Mouse (Mus musculus) gastrocnemius, postnatal 4 days (tissue): ENCODE measurements around the gene Pnpla8. TPM values are rescaled to one million over a fixed set of nuclear protein-coding genes. Genes with fewer than 3 reads are reported as not detected.
"Not testable (repeated sequence)": the region's sequence is repeated elsewhere in the genome, so short reads cannot be mapped to it uniquely, and the experiment has no call there.

Source experiments
- DNase-seq, 2 experiments: peaks; one replicate each; pipeline ENCODE4 v3.0.0; 2021 to 2022; ENCODE audit warnings: low spot score in 2 of 2, mixed read lengths in 2 of 2
- total RNA-seq, 2 experiments: library from RNA; stranded (reverse); gene quantifications; 2 replicates each; pipeline ENCODE4 v1.2.3; 2021

The Pnpla8 gene
- total RNA-seq, 2 experiments from 2014 or later: 62.1 to 66.2 TPM

DNA sequence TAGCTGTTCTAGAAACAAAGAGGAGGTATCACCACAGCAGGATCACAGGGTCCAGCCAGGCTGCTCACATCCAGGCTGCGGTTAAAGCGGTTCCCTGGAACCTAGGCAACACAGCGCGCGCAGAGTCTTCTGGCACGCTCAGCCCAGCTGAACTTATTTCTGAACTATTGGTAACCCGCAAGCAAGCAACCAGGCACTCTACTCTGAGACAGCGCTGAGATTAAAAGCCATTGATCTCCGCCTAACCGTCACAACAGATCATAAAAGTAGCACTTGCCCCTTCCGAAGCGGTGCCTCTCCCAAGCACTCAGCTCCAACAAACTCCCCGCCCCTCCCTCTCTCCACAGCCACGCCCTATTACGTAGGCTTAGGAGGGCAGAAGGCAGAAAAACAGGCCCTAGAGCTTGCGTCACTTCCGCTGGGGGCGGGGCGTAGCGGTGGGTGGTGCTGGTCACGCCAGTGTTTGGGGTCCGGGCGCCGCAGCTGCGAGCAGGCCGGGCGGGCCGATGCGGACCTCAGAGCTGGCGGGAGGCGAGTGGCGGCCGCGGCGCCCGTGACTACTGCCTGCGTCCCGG, 47.6 kb downstream of the Pnpla8 start:
- peak; percentile 98 to 100 for DNase-seq

DNA sequence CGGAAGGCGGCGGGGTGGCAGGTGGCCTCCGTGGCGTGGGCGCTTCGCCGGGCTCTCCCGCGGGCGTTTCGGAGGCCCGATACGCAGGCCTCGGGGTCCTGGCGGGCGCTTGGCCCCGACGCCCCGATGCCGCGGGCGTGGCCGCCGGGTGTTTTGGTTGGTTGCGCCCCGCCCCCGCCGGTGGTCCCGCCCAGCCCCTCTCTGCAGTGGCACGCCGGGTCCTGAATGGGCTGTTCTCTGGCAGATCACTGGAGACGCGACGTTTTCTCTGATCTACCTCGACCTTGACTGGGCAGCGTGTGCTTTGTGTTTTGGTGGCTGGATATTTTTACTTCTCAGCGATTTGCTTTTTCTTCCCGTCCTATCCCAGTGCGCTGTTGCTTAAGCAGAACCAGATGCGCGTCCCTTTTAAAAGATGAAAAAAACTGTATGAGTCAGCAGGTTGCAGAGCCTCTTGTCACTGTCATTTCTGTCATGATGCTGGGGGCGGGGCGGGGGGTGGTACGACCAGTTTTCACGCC, 48.2 kb downstream of the Pnpla8 start:
- DNase-seq: peak; percentile 68 to 86

DNA sequence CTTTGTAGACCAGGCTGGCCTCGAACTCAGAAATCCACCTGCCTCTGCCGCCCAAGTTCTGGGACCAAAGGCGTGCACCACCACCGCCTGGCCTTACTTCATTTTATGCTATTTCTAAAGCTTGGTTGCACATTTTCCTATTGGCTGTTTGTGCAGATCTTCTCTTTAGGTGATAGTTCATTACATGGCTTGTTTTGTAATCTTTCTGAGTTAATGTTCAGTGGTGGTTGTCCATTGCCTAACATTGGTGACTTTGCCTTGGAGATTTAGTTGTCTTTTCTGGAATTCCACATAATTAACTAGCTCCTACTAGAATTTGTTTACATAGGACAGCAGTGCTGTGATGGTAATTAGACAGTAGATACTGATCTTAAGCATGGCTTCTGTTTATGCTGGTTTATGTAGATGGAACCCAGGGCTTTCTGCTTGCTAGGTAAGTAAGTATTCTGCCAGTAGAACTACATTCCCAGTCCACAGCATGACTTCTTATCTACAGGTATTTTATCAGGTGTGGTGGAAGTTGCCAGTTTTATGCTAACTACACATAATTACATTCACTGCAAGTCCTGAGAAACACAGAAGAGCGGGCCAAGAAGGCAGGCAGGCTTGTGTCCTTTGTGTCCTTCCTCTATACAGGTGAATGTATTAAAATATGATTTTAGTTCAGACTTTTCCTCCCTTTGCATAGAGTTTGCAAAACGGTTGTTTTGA, 53.1 kb downstream of the Pnpla8 start:
- DNase-seq: no peak

DNA sequence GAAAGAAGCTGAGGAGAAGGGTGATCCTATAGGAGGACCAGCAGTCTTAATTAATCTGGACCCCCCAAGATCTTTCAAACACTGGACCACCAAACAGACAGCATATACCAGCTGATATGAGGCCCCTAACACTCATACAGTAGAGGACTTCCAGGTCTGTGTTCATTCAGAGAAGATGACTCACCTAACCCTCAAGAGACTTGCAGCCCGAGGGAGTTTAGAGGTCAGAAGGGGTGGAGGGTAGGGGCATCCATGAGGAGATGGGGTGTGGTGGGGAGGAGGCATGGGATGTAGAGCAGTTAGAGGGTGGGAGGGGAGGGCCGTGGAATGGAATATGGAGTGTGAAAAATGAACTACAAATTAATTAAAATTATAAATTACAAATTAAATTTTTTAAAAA, 59.0 kb downstream of the Pnpla8 start:
- not testable (repeated sequence) for DNase-seq

DNA sequence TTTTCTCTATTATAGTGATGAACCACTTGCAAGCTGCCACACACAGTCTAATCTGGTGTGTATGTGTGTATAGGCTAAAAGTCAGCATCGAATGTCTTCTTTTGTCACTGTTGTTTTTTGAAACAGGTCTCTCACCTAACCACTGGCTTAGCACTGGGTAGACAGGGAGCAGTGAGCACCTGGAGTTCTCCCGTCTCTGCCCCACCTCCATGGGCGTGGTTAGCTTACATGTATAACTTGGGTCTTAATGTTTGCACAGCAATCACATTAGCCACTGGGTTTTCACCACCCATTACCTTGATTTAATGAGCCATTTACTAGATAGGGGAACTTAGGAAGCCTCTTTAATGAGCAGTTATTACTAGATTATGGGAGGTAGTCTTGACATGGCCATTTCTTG, 60.4 kb downstream of the Pnpla8 start:
- no peak for DNase-seq

DNA sequence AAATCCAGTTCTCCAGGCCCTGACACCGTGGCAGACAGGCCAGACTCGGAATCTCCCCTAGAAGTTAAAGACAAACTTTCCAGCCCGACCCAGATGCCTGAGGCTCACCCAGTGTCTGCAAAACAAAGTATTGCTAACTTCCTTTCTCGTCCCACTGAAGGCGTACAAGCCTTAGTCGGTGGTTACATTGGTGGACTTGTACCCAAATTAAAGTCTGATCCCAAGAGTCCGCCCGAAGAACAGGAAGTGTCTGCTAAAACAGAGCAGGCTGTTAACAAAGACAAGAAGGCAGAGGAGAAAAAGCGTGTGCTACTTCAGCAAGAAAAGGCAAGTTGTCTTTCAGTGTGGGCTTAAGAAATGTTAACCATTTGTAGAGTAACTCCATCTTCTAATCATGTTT, 62.2 kb downstream of the Pnpla8 start:
- no peak for DNase-seq

DNA sequence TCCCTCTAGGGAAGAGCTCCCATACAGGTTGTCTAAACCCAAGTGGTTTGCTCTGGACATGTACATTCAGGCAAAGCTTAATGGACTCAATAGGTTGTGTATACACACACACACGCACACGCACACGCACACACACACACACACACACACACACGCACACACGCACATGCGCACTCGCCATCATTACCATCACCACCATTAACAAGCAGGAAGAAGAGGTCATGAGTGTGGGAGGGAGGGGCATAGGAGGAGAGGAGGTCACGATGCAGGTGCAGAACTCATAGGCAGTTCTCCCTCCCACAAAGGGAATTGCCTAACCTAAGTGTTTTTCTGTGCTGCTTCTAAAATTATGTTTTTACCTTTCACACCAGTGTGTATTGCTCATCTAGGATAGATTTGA, 65.8 kb downstream of the Pnpla8 start:
- DNase-seq: no peak

DNA sequence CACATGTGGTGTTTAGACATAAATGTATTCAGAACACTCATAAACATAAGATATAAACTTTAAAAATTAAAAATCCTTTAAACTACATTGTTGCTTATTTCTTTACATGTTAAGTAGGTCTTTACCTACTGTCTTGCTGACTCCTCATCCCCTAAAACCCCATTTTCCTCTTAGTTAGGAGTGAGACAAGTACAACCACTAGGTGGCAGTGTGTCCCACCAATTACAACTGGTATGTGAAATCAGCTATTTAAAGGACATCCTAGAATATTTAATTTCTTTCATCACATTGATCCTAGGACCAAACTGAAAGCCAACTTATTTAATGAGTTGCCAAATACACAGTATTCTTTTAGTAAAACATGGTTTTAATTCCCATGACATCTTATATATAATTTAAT, 71.1 kb downstream of the Pnpla8 start:
- DNase-seq: peak in 1 of 2 experiments; percentile 60

DNA sequence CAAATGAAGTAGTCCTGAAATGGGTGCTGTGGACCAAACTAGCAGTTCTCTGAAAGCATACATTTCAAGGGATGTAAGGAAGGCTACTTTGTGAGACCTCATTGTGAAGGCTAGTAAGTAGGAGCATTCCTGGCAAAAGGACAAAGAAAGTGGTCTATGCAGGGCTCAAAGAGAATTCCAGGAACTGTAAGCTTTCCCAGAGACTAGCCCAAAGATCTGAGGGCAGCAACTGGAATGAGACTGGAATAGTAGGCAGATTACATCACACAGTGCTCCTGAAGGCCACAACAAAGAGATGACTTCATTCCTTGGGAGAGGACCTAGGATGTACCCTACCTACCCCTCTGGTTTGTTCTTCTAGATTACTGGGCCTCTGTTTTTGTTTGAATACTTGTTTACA, 79.6 kb downstream of the Pnpla8 start:
- no peak for DNase-seq

DNA sequence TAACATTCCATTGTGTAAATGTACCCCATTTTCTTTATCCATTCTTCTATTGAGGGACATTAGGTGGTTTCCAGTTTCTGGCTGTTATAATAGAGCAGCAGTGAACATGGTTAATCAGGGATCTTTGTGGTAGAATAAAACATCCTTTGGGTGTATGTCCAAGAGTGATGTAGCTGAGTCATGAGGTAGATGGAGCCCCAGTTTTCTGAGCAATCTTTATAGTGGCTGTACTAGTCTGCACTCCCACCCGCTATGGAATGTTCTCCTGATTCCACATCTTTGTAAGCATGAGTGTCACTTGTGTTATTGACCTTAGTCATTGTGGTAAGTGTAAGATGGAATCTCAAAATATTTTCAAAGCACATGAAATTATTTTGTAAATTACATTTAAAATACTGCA, 82.8 kb downstream of the Pnpla8 start:
- DNase-seq: no peak

DNA sequence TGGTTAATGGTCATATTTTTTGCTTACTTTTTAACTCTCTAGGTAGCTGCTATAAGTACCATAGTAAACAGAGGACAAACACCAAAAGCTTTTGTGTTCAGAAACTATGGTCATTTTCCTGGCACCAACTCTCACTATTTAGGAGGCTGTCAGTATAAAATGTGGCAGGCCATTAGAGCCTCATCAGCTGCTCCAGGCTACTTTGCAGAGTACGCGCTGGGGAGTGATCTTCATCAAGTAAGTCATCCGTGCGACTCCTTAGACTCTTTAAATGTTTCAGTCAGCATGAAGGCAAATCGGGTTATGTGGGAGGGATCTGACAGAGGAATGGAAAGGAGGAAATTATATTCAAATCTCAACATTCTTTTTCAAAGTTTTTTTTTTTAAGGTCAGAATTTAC, 83.7 kb downstream of the Pnpla8 start:
- DNase-seq: no peak

DNA sequence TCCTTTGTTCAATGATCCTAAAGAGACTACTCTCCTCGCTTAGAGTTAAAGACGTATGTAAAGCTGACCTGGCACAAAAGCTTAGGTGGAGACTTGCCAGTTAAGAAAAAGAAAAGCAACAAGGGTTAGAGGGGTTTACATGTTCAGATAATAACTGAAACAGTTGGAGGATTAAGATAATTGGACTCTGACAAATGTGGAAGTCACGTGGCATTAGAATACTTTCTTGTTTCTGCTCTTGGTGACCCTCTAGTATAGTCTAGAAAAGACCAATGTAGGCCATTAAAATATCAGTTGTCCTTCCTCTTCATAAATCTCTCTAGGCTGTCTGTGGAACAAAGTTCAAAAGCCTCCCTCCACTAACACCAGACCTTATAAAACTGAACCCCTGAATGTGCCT, 87.1 kb downstream of the Pnpla8 start:
- no peak for DNase-seq

DNA sequence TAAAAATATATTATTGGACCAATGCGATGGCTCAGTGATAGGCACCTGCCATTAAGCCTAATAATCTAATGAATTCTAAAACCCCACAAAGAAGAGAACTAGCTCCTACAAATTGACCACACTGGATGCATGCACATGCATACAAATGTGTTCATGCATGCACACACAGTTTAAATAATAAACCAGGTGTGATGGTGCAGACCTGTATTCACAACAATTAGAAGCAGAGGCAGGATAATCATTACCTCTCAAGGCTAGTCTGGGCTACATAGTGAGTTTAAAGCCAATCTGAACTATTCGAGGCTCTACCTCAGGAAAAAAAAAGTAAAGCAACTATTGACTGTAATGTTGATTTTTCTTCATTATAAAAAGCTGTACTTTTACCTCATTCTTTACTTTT, 94.0 kb downstream of the Pnpla8 start:
- DNase-seq: no peak

DNA sequence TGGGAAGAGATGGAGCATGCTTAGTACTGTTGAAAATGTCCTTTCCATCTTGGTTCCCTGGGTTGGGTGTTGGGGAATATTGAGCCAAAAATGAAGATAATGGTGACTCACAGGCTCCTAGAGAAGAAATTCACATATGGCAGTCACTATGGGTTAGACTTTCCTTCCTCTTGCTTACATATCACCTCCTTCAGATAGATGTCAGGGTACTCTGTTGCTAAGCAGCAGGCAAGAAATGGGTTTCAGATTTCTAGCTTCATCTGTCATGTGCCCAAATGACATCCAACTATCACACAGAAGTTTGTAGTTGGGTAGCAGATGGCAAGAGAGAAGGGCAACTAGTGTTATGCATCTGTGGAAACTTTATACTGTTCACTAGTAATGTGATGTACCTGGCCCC, 103.9 kb downstream of the Pnpla8 start:
- DNase-seq: no peak

DNA sequence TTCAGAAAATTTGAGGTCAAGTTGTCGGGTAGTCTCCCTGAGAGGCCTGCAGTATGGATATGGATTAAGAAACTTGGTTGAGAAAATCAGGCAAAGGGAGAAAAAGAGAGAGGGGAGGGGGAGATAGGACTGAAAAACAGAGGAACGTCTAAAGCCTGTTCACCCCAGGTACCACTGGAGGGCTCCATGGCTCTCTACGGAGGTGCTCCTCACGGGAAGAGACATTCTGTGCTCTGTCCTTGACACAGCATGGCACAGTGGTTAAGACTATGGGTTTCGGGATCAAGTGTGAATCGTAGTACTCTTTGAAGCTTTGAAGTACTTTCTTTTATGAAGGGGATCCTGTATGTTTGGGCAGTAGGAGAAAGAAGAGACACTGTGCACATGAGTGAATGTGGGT, 106.3 kb downstream of the Pnpla8 start:
- DNase-seq: no peak

DNA sequence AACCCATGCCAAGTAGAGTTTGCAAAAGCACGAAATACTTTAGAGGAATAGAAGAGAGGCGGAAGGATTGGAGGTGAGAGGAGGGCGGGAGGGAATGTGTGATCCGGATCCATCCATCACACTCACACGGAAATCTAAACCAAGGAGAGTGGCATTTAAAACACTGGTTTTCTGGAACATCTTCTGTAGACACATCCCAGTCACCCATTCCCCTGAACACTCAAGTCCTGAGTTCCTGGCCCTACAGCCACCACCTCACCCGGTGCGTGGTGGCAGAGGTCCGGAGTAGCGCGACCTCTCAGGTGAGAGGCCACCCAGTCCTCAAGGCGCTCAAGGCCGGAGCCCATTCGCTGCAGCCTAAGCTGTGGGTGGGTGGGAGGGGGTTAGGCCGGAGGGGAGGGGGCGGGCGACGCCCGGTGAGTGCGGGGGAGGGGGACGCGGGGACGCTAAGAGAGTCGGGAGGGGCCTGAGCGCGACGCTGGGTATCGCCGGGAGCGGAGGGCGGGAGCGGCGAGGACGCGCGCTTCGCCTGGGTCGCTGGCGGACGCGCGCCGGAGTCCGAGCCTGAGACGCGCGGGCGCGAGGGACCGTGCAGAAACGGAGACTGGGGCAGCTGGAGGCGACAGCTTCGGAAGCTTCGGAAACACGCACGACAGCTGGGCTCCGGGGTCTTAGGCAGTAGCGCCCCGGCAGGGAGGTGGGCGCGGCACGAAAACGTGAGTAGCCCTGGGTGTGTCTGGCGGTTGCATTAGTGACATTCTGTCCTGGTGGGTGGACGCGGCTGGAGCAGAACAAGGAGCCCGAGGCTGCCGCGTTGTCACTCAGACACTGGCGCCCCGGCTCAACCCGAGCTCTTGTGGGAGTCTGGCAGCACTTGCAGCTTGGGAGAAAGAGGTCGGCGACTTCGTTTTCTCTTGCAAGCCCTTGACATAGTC, 107.5 kb downstream of the Pnpla8 start, which contains the start of gene Nrcam:
Nrcam (plus strand) TSS at position 505 of the 935 bp plus-strand sequence.
- DNase-seq: peak; percentile 24 to 49

DNA sequence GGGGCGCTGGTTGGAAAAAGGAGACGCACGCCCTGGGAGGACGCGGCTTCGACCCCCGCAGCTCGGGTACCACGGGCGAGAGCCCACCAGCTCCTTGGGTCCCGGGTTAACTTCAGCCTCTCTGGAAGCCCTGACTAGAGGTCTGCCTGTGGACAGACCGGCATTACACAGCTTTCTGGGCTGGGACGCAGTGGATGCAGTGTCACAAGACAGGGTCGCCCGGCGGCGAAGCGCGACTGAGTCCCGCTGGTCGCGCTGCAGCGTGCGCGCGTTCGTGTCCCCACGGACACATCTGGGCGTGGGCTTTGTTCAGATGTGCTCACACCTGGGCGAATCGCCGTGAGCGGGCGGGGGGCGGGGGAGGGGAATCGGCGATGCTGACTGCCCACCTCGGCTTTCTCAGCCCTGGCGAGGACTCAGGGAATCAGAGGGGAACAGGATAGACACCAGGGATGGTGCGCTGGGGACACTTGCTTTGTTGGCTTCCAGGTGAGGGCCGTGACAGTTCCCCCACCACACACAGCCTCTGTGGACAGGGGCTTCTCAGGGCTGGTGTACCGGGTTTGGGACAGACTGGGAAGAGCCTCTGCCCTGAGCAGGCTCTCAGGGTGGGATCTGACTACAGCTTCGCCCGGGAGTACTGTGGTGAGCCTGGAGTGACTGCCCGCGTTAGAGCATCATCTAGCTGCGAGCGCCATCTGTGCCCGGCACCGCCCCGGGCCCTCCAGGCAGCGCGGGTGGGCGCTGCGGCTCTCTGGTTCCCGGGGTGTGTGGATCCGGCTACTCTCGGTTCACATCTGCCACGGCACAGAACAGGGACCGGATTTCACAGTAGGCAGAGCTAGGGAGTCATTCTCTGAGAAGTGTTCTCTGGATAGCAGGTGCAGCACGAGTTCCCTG, 108.4 kb downstream of the Pnpla8 start:
- peak in 1 of 2 experiments; percentile 27 for DNase-seq

DNA sequence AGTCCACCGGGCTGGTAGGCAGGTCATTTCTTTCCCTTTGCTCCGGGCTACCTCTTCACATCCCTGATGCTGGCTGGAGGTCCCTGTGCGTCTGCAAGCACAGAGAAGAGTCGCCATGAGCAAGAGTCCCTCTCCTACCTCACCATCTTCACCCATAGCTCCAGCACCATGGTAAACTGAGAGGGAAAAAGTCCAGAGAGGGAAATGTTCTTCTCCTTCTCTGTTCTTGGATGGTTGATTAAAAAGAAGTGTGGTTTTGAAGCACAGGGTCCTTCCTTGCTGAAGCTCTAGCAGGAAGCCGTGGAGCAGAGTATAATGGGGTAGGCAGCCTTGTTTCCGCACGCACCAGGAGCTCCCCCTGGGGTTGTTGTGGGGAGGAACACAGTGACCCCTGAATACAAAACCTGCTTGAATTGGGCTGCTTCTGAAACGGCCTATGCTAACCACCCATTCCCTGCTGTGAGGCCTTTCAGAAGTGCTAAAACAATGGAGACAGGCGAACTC, 109.1 kb downstream of the Pnpla8 start:
- no peak for DNase-seq

DNA sequence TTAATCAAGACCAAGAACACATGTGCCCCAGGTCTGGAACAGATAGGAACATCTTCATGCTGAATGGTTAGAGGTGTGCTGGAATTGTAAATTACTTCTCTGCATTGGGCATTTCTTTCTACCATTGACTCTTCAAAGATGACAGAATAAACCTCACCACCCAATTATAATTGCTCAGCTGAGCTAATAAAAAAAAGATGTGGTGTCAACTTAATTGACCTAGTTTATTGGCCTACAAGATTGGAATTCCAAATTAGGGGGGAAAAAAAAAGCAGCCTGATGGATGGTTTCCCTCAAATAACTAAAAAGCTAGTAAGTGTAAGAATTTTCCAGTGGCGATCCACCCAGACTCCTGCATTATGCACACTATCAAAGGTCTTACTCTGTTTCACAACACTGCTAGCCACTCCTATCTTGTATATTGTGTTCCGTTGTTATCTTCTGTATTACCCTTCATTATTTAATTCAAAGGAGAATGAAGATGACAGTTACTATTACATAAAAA, 116.0 kb downstream of the Pnpla8 start:
- DNase-seq: no peak

DNA sequence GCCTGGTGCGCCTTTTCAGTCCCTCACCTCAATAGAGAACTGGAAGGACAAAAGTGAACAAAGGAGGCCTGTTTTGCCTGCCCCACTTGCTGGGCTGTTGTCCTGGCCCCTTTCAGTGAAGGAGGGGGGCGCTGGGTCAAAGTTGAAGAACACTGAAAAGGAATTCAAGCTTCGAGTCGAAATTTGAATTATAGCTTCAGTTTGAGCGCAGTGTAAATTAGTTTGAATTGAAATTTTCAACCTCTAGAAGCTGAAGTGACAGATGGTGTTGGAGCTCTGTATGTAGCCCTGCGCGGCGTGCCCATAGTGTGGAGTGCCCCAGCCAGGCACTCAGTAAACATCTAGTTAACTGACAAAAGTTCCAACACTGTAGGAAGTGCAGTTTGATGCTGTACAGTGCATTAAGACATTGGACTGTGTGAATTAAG, 117.0 kb downstream of the Pnpla8 start:
- DNase-seq: no peak
